Mouse (Mus musculus): ENCODE results near the gene Slc10a6. TPM values are rescaled to one million over a fixed set of nuclear protein-coding genes. Genes with fewer than 3 reads are reported as not detected.

The Slc10a6 gene
- total RNA-seq (2022): under 1 TPM in 1 of 4 experiments, not detected in 3; 0.16 TPM

DNA sequence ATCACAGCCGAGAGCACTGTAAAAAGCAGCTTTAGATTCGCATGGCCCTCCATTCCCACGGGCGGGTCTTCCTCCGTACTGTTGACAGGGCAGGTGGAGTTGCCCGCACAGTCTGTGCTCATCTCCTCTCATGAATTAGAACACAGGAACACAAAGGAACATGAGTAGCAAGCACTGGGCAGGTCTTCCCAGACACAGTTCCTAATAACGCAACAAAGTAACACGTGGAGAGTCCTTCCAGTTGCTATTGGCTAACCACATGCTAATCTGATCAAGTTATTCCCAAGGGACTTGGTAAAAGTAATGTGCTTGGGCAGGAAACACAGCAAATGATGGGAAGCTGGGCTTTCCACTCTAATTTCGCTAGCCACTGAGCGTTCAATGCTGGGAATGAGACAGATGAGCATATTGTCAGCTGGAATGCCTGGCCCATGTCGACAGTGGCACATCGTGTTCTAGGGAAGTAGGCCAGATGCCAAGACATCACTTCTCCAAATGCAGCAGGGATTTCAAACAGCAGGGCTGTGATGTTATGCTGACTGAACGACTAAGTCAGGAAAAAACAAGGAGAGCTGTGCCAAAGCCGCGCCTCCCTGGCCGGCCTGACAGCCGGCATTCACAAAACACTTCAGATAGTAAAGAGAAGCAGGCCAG is at the start of gene Slc10a6:
TSS of gene Slc10a6 (minus strand) at position 293 of the 654 bp plus-strand sequence.
- DNase-seq (ENCODE audit: low spot score in 2 of 2): peak; percentile 54 to 70

GRCm38 (mm10) chr5:103678974-103679373 is 49.8 kb upstream of the Slc10a6 start:
- DNase-seq (ENCODE audit: low spot score in 2 of 2): no peak

GRCm38 (mm10) chr5:103677894-103678293 is 48.7 kb upstream of the Slc10a6 start:
- no peak for DNase-seq (ENCODE audit: low spot score in 2 of 2)

GRCm38 (mm10) chr5:103676289-103676881 is 47.2 kb upstream of the Slc10a6 start:
- DNase-seq (ENCODE audit: low spot score in 2 of 2): no peak

- no peak for DNase-seq (ENCODE audit: low spot score in 2 of 2)
These were observed 45.3 kb upstream of the Slc10a6 start for GRCm38 (mm10) chr5:103674482-103674881.

DNA sequence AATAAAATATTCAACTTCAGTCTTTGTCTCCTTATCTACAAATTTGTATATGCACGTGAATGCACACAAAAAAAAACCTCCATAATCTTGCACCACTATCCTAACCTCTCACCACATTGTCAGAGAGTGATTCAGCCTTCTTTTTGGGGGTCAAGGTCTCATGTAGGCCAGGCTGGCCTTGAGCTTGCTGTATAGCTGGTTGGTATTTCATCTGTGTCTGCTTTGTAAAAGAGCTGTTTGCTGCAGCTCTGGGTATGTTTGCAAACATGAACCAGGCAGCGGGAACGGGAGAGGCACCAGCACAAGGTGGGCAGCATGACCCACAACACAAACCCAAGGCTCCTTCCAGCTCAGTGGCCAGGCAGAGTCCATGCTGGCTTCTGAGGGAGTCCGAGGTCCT is 44.4 kb upstream of the Slc10a6 start:
- no peak for DNase-seq (ENCODE audit: low spot score in 2 of 2)

- no peak for DNase-seq (ENCODE audit: low spot score in 2 of 2)
These were observed 42.7 kb upstream of the Slc10a6 start for GRCm38 (mm10) chr5:103671858-103672257.

GRCm38 (mm10) chr5:103665876-103666275 is 36.7 kb upstream of the Slc10a6 start:
- no peak for DNase-seq (ENCODE audit: low spot score in 2 of 2)

- DNase-seq (ENCODE audit: low spot score in 2 of 2): no peak
These were observed 35.7 kb upstream of the Slc10a6 start for GRCm38 (mm10) chr5:103664932-103665331.

GRCm38 (mm10) chr5:103659571-103659970 is 30.4 kb upstream of the Slc10a6 start:
- DNase-seq (ENCODE audit: low spot score in 2 of 2): no peak

- no peak for DNase-seq (ENCODE audit: low spot score in 2 of 2)
These were observed 29.7 kb upstream of the Slc10a6 start for GRCm38 (mm10) chr5:103658921-103659320.

DNA sequence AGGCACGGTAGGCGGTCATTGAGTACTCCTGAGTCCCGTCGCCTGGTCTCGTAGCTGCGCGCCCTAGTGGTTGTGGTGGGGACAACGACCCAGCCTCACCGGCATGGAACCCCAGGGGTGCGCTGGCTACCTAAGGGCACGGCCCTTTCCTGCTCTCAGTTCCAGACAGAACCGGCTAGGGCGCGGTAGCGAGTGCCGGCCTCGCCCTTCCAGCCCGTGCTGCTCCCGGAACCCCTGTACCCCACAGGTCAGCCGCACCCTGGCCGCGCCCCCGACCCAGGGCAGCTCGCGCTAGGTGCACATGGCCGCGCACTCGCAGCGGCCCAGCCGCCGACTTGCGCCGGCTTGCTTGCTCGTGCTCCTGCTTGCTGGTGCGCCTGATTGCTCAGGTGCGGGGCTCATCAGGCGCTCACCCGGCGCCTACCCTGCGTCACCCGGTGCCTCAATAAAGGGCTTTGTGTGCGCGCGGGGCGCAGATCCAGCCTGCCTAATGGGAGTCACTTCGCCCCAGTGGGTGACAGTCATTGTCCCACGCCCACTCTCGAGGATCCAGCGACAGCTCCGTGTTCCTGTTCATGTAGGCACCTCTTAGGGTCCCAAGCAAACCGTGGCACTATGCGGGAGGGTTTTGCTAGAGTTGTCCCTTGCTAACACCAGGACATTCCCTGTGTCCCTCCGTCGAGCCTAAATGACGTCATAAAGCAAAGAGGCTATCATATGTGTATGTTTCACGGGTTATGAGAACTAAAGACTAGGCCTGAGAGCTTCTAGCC is 26.3 kb upstream of the Slc10a6 start, which contains the start of gene 1700016H13Rik:
TSS of gene 1700016H13Rik (minus strand) at position 665 of the 773 bp plus-strand sequence.
- peak; percentile 22 to 26 for DNase-seq (ENCODE audit: low spot score in 2 of 2)

GRCm38 (mm10) chr5:103654780-103655179 is 25.6 kb upstream of the Slc10a6 start:
- DNase-seq (ENCODE audit: low spot score in 2 of 2): no peak

GRCm38 (mm10) chr5:103654225-103654624 is 25.0 kb upstream of the Slc10a6 start:
- peak in 1 of 2 experiments; percentile 14 for DNase-seq (ENCODE audit: low spot score in 2 of 2)

- DNase-seq (ENCODE audit: low spot score in 2 of 2): no peak
These were observed 18.1 kb upstream of the Slc10a6 start for GRCm38 (mm10) chr5:103647320-103647719.

GRCm38 (mm10) chr5:103644167-103644566 is 15.0 kb upstream of the Slc10a6 start:
- DNase-seq (ENCODE audit: low spot score in 2 of 2): no peak

- no peak for DNase-seq (ENCODE audit: low spot score in 2 of 2)
These were observed 8.0 kb upstream of the Slc10a6 start for GRCm38 (mm10) chr5:103637162-103637561.

- no peak for DNase-seq (ENCODE audit: low spot score in 2 of 2)
These were observed 814 bp upstream of the Slc10a6 start for GRCm38 (mm10) chr5:103629854-103630580.

GRCm38 (mm10) chr5:103628499-103628898 is 704 bp downstream of the Slc10a6 start:
- DNase-seq (ENCODE audit: low spot score in 2 of 2): no peak

GRCm38 (mm10) chr5:103624831-103625230 is 4.4 kb downstream of the Slc10a6 start:
- no peak for DNase-seq (ENCODE audit: low spot score in 2 of 2)

DNA sequence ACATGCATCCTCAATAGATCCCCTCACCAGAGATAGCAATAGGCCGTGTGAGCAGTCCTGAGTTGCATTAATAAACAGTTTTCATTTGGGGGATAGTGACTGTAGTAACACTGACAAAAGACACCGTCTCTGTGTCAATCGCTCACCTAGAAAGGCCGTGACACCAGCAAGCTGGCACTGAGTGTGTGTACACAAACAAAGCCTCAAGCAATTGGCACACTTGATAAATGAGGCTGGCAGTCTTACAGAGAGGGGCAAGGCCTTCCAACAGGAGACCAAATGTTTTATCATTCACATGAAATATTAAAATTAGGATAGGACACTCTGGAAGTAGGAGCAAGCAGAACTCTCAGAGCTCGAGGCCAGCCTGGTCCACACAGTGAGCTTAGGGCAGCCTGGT is 6.9 kb downstream of the Slc10a6 start:
- DNase-seq (ENCODE audit: low spot score in 2 of 2): no peak
